Mouse (Mus musculus) lung, postnatal 0 days (tissue): Measurements from ENCODE around the gene Tubb4a. TPM values are rescaled to one million over a fixed set of nuclear protein-coding genes. Genes with fewer than 3 reads are reported as not detected.
A peak's percentile ranks its signal among the peaks of the same experiment; 100 is the strongest.

ENCODE experiments used
- ATAC-seq: fragments of 200-750 bp; cut with Nextera tagmentation; 2 replicates; pipeline ENCODE4 v1.8.0; 2017; ENCODE audit warnings: moderate library complexity
- DNase-seq: peaks from one replicate; pipeline ENCODE4 v3.0.0-alpha.2; 2016; ENCODE audit warnings: low spot score
- H3K27ac ChIP-seq: fragments of 300-500 bp; sonication (generic); 2 replicates; pipeline ENCODE4 v1.5.1; 2014; ENCODE audit warnings: antibody characterized with exemption, mild to moderate bottlenecking, low read length, mixed read lengths
- H3K27me3 ChIP-seq: fragments of 300-500 bp; sonication (generic); replicated peaks from 2 replicates; pipeline ENCODE4 v1.6.1; 2014; ENCODE audit warnings: low read length, mixed read lengths; ENCODE audit not compliant: insufficient read depth
- H3K36me3 ChIP-seq: fragments of 300-500 bp; sonication (generic); 2 replicates; pipeline ENCODE4 v1.6.1; 2014; ENCODE audit warnings: low read length, mixed read lengths; ENCODE audit not compliant: insufficient read depth
- H3K4me1 ChIP-seq: fragments of 300-500 bp; sonication (generic); 2 replicates; pipeline ENCODE4 v1.6.1; 2014; ENCODE audit warnings: antibody characterized with exemption, low read depth, low read length, mixed read lengths; ENCODE audit not compliant: insufficient read depth
- H3K4me2 ChIP-seq: fragments of 300-500 bp; sonication (generic); replicated peaks from 2 replicates; pipeline ENCODE4 v1.6.1; 2014; ENCODE audit warnings: low read depth, mild to moderate bottlenecking, low read length, moderate library complexity, mixed read lengths
- H3K4me3 ChIP-seq: fragments of 300-500 bp; sonication (generic); 2 replicates; pipeline ENCODE4 v1.5.1; 2014; ENCODE audit warnings: low read depth, low read length
- H3K9ac ChIP-seq: fragments of 300-500 bp; sonication (generic); replicated peaks from 2 replicates; pipeline ENCODE4 v1.6.1; 2014; ENCODE audit warnings: low read depth, mild to moderate bottlenecking
- H3K9me3 ChIP-seq: fragments of 300-500 bp; sonication (generic); 2 replicates; pipeline ENCODE4 v1.6.1; 2016; ENCODE audit warnings: low read length, mixed read lengths
- CTCF ChIP-seq: IDR thresholded peaks from 2 replicates; pipeline ENCODE4 v1.5.1; 2016; ENCODE audit warnings: antibody characterized with exemption, mild to moderate bottlenecking
- EP300 ChIP-seq: IDR thresholded peaks from 2 replicates; pipeline ENCODE4 v1.6.1; 2016; ENCODE audit warnings: antibody characterized with exemption, mild to moderate bottlenecking, control low read depth
- WGBS: fragments of 180-500 bp; shearing (Covaris S2); extraction: QIAGEN DNeasy Blood & Tissue Kit; methylation state at CpG from one replicate; pipeline ENCODE4 v1.1.7; 2014; 5-methylcytosine and 5-hydroxymethylcytosine counted together
- polyA plus RNA-seq: library from polyadenylated mRNA; unstranded; fragments of >200 nt; fragmentation: Nextera tagmentation; extraction: Ambion mirVana; gene quantifications from 2 replicates; pipeline ENCODE4 v1.2.1, GENCODE M21; 2015

The Tubb4a gene
- polyA plus RNA-seq, 1 experiment from 2014 or later: 7.5 TPM

GRCm38 (mm10) chr17:57112768-57113474 lies 25.3 kb upstream of the Tubb4a start:
- Histone ChIP-seq H3K9ac (no peak overlapping the region), H3K4me1 (no peaks in the 10 kb centered on the region), H3K9me3 (no peaks in the 10 kb centered on the region), H3K27me3 (no peaks in the 10 kb centered on the region), H3K27ac (no peak overlapping the region), H3K4me2 (no peak overlapping the region), H3K36me3 (no peaks in the 10 kb centered on the region), H3K4me3 (no peak overlapping the region)
- TF ChIP-seq CTCF (no peak), EP300 (no peak)
- DNase-seq (peak; percentile 41), ATAC-seq (no peak)
- 63% methylated on average over 10 of the region's 10 CpGs for WGBS

DNA sequence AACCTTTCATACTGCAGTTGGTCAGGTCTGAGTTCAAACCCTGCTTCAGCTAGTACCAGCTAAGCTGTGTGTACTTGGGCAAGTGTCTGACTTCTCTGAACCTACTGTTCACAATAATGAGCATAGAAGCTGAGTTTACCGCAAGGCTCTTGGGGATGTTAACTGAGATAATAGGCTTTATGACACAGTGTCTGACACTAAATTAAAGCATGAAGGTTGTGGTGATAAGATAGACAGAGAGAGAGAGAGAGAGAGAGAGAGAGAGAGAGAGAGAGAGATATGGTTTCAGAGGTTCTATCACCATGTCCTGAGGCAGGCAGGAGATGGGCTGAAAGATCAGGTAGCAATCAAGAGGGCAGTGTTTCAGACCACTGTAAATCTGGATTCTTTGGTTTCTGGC lies 22.4 kb upstream of the Tubb4a start:
- H3K9me3 ChIP-seq: no peaks in the 10 kb centered on the region
- no peak overlapping the region for H3K9ac ChIP-seq
- no peak overlapping the region for H3K27ac ChIP-seq
- ATAC-seq (no peak), DNase-seq (no peak)
- H3K4me2 ChIP-seq: no peak overlapping the region
- H3K4me3 ChIP-seq: no peak overlapping the region
- no peaks in the 10 kb centered on the region for H3K27me3 ChIP-seq
- H3K4me1 ChIP-seq: no peaks in the 10 kb centered on the region
- TF ChIP-seq EP300: no peak
- no peak for TF ChIP-seq CTCF
- WGBS: 76% methylated on average over 1 of the region's 1 CpGs
- no peaks in the 10 kb centered on the region for H3K36me3 ChIP-seq

- H3K27me3 ChIP-seq: no peaks in the 10 kb centered on the region
- no peak overlapping the region for H3K4me2 ChIP-seq
- H3K27ac ChIP-seq: no peak overlapping the region
- ATAC-seq: no peak; the same call in 1 of the 2 replicates
- no peaks in the 10 kb centered on the region for H3K4me1 ChIP-seq
- no peaks in the 10 kb centered on the region for H3K36me3 ChIP-seq
- no peak overlapping the region for H3K9ac ChIP-seq
- TF ChIP-seq EP300 (no peak), CTCF (no peak)
- 30% methylated on average over 5 of the region's 5 CpGs for WGBS
- no peak overlapping the region for H3K4me3 ChIP-seq
- peak; percentile 29 for DNase-seq
- no peaks in the 10 kb centered on the region for H3K9me3 ChIP-seq
Observed at GRCm38 (mm10) chr17:57108666-57109171, 21.1 kb upstream of the Tubb4a start.

DNA sequence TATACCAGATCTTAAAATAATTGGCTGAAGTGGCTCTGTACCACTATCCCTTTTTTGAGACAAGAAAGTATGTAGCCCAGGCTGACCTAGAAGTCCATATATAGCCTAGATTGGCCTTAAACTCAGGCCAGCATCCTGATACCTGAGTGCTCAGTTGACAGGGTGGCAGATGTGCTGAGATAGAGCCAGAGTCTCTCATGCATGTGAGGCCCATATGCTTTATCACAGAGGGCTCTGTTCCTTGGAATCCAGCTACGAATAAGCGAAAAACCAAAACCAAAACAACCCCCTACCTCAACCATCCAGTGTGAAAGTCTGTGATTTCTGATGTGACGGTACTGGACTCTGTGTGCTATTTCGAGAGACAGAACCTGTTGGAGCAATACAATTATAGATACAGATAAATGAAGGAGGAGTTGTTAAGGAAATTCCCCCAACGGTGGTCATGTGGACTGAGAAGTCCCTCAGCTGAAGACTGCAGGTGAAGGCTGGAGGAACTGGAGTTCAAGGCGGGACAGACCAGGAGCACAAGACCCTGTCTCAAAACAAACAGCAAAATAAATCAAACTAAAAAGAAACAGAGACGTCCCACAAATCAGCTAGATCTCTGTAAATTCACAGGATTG lies 20.6 kb upstream of the Tubb4a start:
- TF ChIP-seq EP300 (no peak), CTCF (no peak)
- Histone ChIP-seq H3K9ac (no peak overlapping the region), H3K4me1 (no peaks in the 10 kb centered on the region), H3K36me3 (no peaks in the 10 kb centered on the region), H3K4me3 (no peak overlapping the region), H3K27ac (no peak overlapping the region), H3K27me3 (no peaks in the 10 kb centered on the region), H3K4me2 (no peak overlapping the region), H3K9me3 (no peaks in the 10 kb centered on the region)
- 78% methylated on average over 7 of the region's 7 CpGs for WGBS
- ATAC-seq (no peak), DNase-seq (no peak)

DNA sequence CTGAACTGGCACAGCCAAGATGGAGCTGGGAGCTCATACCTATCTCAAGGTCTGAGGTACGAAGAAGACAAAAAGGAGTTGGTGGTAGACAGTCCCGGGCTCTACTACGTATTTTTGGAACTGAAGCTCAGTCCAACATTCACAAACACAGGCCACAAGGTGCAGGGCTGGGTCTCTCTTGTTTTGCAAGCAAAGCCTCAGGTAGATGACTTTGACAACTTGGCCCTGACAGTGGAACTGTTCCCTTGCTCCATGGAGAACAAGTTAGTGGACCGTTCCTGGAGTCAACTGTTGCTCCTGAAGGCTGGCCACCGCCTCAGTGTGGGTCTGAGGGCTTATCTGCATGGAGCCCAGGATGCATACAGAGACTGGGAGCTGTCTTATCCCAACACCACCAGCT lies 19.5 kb upstream of the Tubb4a start:
- Histone ChIP-seq H3K36me3 (no peaks in the 10 kb centered on the region), H3K9me3 (no peaks in the 10 kb centered on the region), H3K4me1 (no peaks in the 10 kb centered on the region), H3K4me3 (no peak overlapping the region), H3K27me3 (no peaks in the 10 kb centered on the region), H3K27ac (no peak overlapping the region), H3K9ac (no peak overlapping the region), H3K4me2 (no peak overlapping the region)
- WGBS: 88% methylated on average over 5 of the region's 5 CpGs
- DNase-seq: no peak
- no peak for ATAC-seq
- TF ChIP-seq EP300: no peak
- no peak for TF ChIP-seq CTCF

- H3K9ac ChIP-seq: no peak overlapping the region
- no peak for TF ChIP-seq CTCF
- no peak for TF ChIP-seq EP300
- DNase-seq (no peak), ATAC-seq (no peak)
- H3K36me3 ChIP-seq: no peaks in the 10 kb centered on the region
- peak overlapping the region; percentile 51; the same call in 1 of the 2 replicates for H3K4me3 ChIP-seq
- peak overlapping the region; percentile 87 for H3K4me2 ChIP-seq
- H3K27ac ChIP-seq: no peak overlapping the region
- WGBS: 14% methylated on average over 9 of the region's 9 CpGs
- no peaks in the 10 kb centered on the region for H3K9me3 ChIP-seq
- no peaks in the 10 kb centered on the region for H3K27me3 ChIP-seq
- no peaks in the 10 kb centered on the region for H3K4me1 ChIP-seq
Observed at GRCm38 (mm10) chr17:57106035-57106368, 18.4 kb upstream of the Tubb4a start.
